Mouse (Mus musculus): ENCODE measurements at regions not wholly inside any gene's neighbourhood (a gene's known extent, or its start where the extent isn't known, plus 50 kb on each side); places are given as distances from the start of the nearest gene placed in this dataset.

DNA sequence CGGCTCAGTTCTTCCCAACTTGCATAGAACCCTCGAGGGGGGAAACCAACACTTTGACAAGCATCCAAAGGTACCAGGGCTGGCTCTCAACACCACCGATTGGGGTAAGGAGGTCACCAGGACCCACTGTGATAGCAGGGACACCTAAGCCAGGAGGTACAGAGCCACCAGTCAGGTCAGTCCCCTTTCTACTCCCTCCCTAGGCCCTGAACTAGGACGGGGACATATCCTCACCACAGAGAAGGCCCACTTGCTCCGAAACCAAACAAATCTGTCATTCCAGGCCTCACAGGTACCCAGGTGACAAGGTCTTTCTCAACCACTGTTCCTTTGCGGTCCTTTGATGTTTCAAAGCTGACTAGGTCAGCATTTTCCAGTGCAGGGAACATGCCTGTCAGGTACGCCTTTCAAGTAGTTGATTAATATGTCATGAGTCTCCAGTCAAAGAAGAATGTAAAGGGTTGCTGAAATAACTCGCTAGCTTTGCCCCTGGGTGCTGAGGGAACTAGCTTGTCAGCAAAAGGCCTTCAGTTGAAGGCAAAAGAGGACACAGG, 95.4 kb downstream of the Zfp36l1 start:
- DNase-seq (ENCODE audit: low spot score) = no peak

DNA sequence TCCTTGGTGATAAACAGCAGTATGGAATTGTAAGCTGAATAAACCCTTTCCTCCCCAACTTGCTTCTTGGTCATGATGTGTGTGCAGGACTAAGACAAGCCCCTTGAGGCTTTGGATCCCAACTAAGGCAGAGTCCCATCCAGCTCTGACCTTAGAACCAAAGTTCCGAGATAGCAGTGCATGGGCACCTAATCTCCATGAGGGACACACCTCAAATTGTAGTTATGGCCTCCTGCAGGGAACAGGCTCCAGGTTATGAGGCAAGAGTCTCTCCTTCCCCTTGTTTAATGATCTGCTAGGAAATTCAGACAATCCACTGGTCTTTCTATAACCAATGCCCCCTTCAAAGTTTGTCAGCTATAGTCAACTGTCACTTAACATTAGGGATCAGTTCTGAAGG, 96.9 kb downstream of the Zfp36l1 start:
- no peak for DNase-seq (ENCODE audit: low spot score)

DNA sequence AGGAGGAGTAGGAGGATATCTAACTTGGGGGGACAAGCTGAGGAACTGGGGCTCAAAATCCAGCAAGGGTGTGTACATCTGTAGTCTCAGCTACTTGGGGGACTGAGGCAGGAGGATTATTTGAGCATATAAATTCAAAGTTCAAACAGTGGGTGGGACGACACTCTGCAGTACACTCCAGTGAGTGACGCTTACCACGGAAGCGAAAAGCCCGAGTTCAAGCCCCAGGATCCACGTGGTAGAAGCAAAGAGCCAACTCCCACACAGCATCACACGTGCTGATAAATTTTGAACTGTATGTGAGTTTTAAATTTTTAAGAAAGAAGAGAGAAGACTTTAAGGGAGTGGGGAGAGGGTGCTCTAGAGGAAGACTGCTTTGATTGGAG, 98.2 kb downstream of the Zfp36l1 start:
- no peak for DNase-seq (ENCODE audit: low spot score)

DNA sequence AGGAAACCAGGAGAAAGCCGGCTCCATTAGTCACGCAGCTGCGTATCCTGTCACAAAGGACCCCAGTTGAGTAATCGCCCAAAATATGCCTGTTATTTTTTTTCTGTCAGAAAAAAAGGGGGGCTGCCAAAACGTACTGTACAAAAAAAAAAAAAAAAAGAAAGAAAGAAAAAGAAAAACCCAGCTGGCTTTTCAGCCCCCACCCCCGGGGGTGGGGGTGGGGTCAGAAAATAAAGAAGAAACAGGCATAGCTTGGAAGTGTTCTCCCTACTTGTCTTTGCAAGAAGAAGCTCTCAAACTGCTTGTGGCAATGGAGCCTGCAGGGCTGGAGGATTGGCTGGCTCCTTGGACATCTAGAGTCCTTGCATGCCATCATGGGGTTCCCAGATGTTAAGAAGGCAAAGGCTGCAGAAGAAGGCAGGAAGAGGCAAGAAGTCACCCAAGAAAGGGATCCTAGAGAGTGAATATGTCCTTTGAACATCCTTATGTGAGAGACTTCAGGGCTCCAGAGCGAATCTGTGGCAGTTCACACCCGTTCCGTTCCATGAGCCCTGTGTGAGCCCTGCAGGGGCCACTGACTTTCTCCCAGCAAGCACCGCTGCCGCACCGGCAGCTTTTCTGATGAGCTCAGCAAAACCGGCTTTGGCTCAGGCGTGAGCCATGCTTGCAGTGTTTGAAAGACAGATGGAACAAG, 98.8 kb downstream of the Zfp36l1 start:
- DNase-seq (ENCODE audit: low spot score) = peak; percentile 36

DNA sequence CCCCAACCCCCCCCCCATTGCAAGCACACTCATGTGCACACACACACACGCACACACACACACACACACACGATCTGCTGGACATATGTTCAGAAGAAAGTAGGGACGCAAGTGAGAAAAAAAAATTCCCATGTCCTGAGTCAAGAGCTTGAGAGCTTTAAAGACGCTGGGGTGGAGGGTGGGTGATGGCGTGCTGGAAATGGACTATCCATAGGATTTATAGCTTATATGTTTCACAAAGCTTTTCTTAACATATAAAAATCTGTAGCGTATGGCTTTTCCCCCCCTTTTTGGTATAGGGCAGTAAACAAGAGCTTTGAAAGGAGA, 99.3 kb downstream of the Zfp36l1 start:
- DNase-seq (ENCODE audit: low spot score) = no peak

DNA sequence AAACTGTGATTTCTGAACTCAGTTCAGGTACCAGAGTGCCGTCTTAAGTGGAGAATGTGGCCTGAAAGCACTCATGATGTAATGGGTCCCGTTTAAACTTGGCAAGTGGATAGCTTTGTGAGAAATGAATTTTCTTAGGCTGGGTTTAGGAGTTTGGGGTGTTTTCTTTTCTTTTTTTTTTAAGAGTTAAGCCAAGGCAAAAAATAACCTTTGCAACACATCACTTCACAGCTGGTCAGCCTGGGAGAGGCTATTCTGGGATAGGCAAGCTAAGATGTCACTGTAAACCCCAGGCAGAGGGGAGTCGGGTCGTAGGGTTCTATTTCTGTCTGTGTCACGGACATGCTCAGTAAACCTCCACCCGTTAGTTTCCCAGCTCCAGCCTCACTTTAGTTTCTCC, 100.9 kb downstream of the Zfp36l1 start:
- no peak for DNase-seq (ENCODE audit: low spot score)

DNA sequence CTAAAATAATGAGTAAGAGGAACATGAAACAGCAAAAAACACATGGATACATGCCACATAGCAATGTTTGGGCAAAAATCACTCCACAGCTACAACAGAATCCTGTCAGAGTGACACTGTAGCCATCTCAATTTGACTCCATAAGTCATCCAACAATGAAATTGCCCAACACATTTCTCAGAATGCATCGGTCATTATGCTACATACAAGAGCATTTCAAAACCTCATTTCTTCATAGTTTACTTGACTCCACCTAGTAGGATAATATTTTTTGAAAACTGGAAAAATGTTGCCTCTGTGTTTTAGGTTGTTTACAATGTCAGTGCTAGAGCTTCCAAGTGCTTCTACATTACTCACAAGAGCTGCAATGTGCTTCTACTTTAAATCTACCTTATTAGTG, 101.9 kb downstream of the Zfp36l1 start:
- no peak for DNase-seq (ENCODE audit: low spot score)

DNA sequence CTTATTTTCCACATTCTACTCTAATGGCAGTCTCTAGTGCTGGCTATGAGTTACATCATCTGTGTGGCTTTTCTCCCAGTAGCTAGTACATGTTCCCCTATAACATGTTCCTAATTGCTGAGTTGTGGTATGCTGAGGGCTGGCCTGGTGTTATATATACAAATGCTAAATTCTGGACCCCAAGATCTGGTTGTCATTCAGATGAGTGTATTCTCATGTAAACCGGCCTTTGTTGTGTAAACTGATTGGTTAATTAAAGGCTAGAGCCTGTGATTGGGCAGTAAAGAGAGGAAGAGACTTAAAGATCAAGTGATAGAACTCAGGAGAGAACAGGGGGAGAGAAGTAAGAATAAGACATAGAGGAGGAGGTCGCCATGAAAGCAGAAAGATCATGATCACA, 102.6 kb downstream of the Zfp36l1 start:
- DNase-seq (ENCODE audit: low spot score) = no peak

DNA sequence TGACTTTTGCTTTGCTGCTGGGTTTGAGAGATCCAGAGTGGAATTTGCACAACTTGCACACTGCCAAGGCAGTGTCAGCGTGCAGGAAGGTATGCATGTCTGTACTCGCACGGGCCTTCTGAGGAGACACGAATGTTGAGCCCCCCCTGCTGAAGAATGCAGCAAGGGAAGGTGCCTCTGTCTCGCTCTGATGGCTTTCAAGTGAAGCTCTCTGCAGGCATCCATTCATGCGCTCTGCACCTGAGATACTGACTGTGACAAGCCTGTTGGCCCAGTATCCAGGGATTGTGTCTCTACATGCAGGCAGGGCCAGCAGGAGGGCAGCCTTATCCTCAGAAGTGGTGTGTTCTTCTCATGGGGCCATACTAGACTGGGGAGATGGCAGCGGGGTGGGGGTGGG, 105.0 kb downstream of the Zfp36l1 start:
- no peak for DNase-seq (ENCODE audit: low spot score)

DNA sequence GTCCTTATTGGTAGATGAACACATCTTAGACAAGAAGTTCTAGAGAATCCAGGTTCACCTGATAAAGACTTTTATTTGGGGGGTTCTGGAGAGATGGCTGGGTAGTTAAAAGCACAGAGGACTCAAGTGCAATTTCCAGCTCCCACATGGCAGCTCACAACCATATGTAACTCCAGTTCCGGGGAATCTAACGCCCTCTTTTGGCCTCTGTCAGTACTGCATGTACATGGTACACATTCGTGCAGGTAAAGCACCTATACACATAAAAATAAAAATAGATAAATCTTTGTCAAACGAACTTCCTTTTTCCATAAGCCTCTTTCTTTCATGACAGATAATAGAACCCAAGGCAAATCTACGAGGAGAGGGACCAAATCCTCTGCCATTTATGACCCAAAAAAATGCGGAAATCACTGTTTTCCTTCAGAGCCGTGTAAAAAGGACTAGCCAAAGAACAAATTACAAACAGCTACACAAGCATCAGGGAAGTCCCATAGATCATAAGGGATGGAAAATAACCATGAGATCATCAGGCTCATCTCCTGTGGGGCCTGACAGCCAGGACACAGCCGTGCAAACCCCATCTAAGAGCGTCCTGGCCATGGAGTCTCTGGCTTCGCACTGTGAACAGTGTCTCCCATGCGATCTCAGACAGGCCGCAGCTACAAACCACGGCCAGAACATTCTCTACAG, 107.4 kb downstream of the Zfp36l1 start:
- no peak for DNase-seq (ENCODE audit: low spot score)

DNA sequence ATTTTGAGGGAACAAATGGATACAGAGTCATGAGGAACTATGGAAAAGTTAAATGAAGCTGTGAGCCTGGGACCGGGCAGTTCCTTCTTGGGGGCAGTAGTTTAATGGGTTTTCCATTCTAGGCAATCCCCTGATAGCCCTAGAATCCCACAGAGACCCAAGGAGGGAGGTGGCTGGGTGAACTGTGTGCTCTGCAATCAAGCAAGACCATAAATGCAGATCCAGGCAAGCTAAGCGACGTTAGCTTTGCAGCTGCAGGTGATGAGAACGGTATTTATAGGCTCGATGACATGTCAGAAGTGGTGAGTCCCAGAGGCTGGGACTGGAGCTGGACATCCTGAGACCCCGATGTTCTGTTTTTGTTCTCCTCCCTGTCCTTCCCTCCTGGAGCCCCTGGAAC, 108.2 kb downstream of the Zfp36l1 start:
- no peak for DNase-seq (ENCODE audit: low spot score)

DNA sequence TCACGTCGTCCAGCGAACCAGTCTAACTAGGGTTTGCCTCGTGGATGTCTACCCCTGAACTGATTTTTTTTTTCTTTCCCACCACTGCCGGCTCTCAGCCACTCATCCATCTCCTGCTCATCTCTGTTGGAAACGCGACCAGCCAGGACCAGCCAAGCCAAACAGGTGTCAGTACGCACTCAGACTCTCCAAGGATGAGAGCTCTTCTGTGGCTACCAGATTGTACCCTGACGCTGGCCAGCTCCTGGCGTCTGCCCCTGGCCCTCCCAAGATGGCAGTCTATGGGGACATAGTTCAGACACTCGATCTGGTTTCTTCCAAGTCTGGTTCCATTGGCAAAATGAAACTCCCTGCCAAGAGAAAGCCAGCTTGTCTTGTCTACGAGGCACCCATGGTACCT, 109.3 kb downstream of the Zfp36l1 start:
- no peak for DNase-seq (ENCODE audit: low spot score)

DNA sequence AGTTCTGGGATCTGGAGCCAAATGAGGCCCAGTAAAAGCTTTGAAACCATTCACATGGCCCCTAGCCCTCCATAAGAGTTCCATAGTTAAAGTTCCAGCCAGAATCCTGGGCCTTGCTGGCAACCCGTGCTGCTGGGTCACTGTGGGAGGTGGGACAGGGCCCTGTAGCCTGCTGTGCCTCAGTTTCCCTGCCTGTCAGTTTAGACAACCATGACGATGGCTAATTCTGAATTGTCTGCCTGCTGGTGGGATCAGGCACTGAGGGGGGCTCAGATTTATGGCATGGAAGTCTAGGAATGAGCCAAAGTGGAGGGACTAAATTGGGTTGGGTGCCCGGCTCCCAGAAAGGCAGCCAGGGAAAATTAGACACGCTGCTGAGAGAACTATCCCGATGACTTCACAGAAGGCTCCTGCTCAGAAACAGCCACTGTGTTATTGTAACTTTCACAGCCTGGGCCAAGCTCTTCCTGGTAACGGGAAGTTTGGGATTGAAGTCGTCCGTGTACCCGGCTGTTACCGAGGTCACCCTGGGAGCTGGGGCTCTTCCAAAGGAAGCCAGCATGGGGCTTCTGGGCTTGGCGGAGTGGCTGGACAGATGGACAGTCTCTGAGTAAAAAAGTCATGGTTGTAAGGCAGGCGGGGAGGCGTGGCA, 110.2 kb downstream of the Zfp36l1 start:
- no peak for DNase-seq (ENCODE audit: low spot score)

DNA sequence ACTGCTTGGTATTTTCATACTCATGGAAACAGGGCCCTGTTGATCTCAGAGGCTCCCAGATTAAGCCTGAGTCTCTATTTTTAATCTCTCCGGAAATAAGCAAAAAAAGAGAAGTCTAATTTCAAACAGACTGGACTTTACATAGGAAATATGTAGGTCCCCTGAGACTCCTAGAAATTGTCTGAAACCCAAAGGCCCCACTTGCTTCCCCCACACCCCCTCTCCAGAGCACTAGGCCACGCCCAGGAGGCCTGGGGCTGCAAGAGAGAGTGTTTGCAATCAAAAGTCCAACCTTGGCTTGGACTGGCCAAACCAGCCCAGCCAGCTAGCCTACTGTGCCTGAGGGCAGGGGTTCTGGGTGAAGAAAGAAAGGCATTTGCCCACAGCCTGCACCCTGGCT, 111.0 kb downstream of the Zfp36l1 start:
- no peak for DNase-seq (ENCODE audit: low spot score)

DNA sequence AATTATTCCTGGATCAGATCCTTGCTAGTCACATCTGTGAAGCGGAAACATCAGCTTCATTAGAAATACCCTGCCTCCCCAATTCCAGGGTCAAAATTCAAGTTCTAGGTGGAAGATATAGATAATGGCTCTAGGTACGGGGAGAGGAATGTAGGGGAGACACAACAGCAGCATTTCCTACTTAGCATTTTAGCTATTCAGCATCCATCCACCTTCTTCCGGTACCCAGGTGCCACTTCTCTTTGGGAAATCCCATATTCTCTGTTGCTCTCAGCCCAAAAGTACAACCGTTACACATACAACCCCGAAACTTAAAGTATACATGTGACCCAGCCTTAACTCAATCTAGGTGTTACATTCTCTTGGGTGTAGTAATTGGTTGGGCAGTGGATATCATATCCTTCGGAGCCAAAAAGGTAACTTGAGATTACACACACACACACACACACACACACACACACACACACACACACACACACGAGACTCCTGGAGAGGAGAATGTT, 112.9 kb downstream of the Zfp36l1 start:
- DNase-seq (ENCODE audit: low spot score) = no peak

DNA sequence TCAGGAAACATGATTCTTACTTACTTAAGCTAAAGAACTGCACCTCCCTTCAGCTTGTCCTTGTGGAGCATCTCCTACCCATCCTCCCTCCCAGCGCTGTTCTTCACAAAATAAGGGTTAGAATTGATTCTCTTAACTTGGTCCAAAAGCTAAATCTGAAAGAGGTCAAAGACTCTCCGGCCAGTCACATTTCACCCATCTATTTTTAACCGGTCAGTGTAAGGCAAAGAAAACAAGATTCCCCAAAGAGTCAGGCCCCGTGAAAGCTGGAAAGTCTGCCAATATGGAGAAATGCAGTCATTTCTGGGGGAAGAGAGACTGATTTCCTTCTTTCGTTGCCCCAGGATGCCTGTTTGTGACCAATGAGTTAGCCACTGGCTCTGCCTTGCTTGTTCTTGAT, 114.0 kb downstream of the Zfp36l1 start:
- DNase-seq (ENCODE audit: low spot score) = no peak

DNA sequence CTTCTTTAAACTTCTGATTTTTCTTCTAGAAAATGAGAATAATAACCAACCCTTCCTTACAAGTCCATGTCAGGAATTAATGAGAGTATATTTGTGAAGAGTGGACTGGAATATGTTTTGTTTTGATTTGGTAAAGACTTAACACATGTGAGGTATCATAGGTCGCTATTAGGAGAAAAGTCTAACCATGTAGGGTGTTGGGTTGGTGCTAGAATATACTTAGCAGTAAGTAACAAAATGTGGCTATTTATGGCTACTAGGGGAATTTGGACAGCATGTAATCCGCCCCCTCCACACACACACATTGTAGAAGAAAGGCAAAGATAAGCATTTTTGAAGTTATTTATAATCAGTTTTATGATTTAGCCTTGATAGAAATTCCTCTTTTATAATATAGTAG, 114.5 kb downstream of the Zfp36l1 start:
- no peak for DNase-seq (ENCODE audit: low spot score)

DNA sequence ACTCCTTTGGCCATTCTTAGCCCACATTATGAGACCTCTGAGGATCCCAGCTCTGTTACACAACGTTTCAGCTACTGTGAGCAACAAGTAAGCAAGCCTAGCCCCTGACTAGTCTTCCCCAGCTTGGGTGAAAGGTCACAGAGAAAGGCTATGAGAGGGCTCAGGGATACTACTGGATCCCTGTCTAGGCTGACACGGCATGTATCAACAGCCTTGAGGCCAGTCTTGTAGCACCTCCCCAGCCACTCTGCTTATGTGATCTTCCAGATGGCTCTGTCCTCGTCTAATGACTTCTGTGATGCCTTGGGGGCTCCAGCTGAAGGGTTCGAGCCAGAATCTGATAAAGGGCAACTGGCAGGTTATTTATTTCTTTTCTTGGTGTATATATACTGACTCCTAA, 115.6 kb downstream of the Zfp36l1 start:
- no peak for DNase-seq (ENCODE audit: low spot score)

DNA sequence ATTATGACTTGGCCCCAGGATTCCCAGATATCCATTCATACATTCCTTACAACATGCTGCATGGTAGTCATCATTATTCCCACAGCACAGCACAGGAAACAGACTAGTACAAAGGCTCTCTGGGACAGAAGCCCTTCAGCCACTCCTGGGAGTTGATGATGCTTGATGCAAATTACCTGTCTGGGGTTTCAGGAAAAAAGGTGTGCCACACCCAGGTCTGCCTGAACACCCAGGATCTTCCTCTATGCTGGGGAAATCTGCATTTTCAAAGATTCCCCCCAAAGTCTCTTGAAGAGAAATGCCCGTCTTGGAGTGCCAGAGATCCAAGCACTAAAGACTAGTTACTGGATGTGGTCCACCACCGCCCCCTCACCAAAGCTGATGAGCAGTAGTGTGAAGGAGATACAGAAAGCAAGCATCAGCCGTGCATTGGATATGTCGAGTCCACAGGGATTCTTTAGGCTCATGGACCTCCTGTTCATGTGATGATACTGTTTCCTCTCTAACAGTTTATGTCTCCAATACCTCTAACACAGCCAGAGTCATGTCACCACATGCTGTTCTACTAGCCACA, 117.2 kb downstream of the Zfp36l1 start:
- DNase-seq (ENCODE audit: low spot score) = no peak

DNA sequence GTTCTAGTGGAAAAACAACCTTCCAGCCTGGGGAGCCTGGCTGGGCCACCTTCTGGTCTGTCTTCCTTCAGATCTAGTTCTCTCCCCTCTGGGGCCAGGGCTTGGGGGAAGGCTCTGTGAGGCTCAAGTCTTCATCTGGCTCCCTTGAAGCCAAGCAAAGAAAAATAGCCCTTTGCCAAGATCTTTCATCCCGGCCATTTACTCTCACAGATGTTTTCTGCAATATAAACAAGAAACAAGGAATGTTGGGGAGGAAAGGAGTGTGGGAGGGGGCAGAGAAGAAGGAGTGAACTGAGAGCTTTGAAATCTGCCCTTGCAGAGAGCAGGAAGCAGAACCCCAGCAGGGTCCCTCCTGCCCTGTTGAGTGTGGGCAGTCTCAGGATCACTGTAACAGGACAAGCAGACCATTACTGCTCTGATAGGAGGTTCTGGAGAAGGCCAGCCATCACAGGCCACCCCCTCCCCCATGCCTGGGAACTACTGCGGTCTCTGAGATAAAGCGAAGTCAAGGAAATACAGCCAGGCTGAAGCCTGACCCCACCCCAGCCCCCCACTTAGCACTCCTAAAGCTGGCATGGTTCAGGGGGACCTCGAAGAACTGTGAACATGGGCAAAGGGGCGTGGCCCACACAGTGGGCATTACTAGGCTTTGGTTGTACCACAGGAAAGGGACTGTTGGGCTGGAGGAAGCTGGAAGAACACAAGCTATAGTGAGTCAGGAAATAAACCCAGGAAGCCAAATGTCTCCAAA, 118.8 kb downstream of the Zfp36l1 start:
- no peak for DNase-seq (ENCODE audit: low spot score)

DNA sequence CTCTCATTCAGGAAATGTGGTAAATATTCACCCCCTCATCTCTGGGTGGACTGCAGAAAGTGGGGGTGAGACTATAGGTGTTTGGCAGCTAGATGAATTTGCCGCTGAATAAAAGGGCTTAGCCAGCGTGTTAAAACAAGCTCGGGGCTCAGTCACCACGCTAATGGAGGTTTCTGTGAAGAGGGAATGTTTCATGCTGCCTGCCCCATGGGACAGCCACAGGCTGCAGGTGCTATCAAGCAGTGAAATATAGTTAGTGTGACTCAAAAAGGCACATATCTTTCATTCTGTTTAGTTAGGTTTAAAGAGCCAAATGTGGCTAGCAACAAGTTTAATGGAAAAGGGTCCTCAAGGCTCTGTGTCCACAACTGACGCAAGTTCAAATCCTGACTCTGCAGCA, 121.5 kb downstream of the Zfp36l1 start:
- no peak for DNase-seq (ENCODE audit: low spot score)

DNA sequence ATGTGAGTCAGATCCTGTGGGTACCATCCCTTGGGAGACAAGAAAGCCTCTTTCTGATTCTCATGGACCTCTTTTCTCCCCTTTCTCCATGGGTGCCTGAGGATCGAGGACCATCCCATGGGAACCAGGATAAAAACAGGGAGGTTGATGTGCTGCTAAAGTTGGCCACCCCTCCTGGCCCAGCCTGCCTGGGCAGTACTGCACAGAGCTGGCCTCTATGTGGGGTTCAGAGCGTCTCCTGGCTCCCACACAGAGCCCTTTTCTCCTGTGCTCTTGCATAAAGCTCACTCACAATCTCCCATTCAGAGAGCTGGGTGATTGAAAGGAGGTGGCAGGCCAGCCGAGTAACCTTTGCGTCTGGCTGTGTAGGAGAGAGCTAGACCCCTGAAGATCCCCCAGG, 122.1 kb downstream of the Zfp36l1 start:
- no peak for DNase-seq (ENCODE audit: low spot score)

All from layer of hippocampus, adult 9-10 months (tissue).